Mouse (Mus musculus) megakaryocyte-erythroid progenitor cell, adult 5-6 weeks (primary cell): ENCODE results near the gene Eif2ak4. TPM values are rescaled to one million over a fixed set of nuclear protein-coding genes. Genes with fewer than 3 reads are reported as not detected.

Experiments
- ATAC-seq: replicated peaks from 2 replicates; pipeline ENCODE4 v1.8.0; 2016; ENCODE audit warnings: mild to moderate bottlenecking, inconsistent platforms; ENCODE audit not compliant: severe bottlenecking, poor library complexity, low FRiP score, low TSS enrichment
- total RNA-seq, 2 experiments: library from RNA; stranded (forward) in 1 of 2; stranded (reverse) in 1 of 2; fragments of 200-1000, 215-1000 nt in 1 of 2; fragments of >200 nt in 1 of 2; fragmentation: Nextera tagmentation in 1 of 2; gene quantifications; 2 replicates each; pipeline ENCODE4 v1.2.3; 2014 to 2017

The Eif2ak4 gene
- total RNA-seq, 2 experiments from 2014 or later = 17.9 to 18.1 TPM

GRCm38 (mm10) chr2:118495024-118495423 lies 106.6 kb downstream of the Eif2ak4 start:
- no peak for ATAC-seq

- ATAC-seq = no peak
Observed at GRCm38 (mm10) chr2:118497890-118498289, 109.5 kb downstream of the Eif2ak4 start.

- ATAC-seq = no peak
Observed at GRCm38 (mm10) chr2:118498476-118498875, 110.1 kb downstream of the Eif2ak4 start.

GRCm38 (mm10) chr2:118499135-118499961 lies 110.9 kb downstream of the Eif2ak4 start:
- ATAC-seq = no peak

GRCm38 (mm10) chr2:118500191-118500590 lies 111.8 kb downstream of the Eif2ak4 start:
- ATAC-seq = no peak

- no peak for ATAC-seq
Observed at GRCm38 (mm10) chr2:118507126-118507525, 118.7 kb downstream of the Eif2ak4 start.

GRCm38 (mm10) chr2:118509688-118510446 lies 121.4 kb downstream of the Eif2ak4 start:
- no peak for ATAC-seq

GRCm38 (mm10) chr2:118510447-118511310 lies 122.3 kb downstream of the Eif2ak4 start:
- 0 out of 2 replicates have a peak, but pooled peaks have one; percentile 16 for ATAC-seq

- no peak for ATAC-seq
Observed at GRCm38 (mm10) chr2:118511779-118512417, 123.5 kb downstream of the Eif2ak4 start.

- ATAC-seq = no peak
Observed at GRCm38 (mm10) chr2:118512418-118513377, 124.3 kb downstream of the Eif2ak4 start.

DNA sequence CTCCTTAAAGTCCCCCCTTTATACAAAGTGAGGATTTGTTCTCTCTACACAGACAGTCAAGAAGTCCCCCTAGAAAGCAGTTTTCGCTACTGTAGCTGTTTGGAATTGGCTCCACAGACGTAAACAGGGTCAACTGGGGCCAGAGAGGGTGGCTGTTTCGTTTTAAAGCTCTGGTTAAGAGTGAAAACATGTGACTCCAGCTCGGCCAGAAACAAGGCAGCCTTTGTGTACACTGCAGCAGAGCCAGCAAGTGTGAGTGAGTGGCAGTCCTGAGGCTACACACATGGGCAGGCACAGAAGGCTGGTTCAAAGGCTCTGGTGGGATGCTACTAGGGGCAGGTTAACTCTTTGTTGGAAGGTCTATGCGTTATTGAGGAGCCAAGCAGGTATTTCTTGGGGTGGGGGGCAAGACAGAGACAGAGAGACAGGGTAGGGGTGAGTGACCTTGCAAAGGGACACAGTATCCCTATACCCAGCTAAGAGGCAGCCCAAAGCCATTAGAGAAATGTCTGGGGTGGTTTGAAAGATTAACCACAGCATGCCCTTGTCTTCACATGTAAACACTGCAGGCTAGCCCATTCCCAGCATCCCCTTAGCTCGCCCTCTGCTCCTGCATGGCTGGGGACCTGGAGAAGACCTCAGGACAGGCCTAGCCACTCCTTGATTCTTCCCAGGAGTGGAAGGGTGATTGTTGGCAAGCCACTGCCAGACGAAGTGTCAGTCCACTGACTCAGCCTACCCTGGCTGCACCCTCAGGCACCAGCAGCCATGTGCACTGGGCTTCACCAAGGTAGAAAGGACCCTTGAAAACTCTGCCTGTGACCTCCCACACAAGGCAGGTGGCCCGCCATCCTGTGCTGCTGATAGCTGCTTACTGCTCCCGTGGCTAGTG lies 131.9 kb downstream of the Eif2ak4 start:
- ATAC-seq = 0 out of 2 replicates have a peak, but pooled peaks have one; percentile 25

DNA sequence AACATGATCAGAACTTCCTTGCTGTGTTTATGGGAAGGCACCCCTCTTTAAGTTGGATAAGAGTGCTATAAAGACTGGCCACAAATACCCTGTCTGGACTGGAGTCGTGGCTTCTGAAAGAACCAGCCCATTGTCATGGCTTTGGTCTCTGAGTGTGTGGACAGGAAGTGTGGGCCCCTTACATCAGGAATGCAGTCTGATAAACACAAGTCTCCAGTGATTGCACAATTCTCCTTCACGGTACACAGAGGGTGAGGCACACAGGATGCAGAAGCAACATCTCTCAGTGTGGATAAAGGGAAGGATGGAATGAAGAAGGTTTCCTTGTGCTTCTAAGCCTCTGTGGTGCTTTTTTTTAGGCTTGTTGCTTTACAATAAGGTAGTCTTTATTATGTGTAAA lies 133.8 kb downstream of the Eif2ak4 start:
- ATAC-seq = no peak

DNA sequence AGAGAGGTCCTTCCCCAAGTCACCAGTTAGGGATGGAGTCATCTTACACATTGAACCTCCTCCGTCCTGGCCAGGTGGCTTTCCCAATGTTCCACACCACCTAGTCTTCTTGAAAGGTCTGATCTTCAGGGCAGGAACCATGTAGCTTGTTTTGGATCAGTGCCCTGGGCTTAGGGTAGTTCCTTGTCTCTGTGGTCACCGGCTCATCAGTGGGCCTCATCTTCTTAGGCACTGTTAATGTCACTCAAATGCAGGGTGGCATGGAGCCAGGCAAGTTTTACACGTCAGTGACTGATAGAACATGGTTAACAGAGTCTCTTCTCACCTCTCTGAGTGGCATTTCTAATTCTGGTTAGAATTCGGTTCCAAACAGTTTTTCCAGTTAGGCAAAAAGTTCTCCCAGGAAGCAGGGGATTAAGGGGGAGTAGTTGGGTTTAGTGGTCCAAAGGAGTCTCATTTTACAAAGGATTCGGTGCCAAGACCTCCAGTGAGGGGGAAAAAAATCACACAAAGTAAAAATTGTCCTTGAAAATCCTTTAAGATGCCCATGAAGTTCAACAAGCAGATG lies 134.8 kb downstream of the Eif2ak4 start:
- 0 out of 2 replicates have a peak, but pooled peaks have one; percentile 40 for ATAC-seq

DNA sequence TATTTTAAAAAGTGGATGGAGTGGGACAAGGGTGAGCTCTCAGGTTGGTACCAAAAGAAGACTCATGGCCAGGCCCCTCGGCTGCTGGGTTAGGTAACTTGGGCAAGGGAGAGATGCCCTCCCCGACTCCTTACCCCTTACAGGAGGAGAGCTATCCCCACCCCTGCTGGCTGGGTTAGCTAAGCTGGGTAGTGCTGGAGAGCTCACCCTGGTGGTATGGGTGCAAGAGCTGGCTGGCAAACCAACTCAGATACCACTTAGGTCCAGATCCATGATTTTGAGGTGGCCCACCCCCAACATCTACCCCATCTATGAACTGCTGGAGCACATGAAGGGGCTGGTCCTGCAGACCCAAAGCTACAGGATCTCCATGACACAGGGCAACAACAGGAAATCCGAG lies 136.4 kb downstream of the Eif2ak4 start:
- no peak for ATAC-seq
